Mouse (Mus musculus): Measurements from ENCODE around the gene Cdk18. TPM values are rescaled to one million over a fixed set of nuclear protein-coding genes. Genes with fewer than 3 reads are reported as not detected.

Cdk18 gene
- polyA plus RNA-seq, 1 experiment from 2014 or later = 1.3 TPM

Other genes starting within 250 kb of the Cdk18 start
- gene Nucks1, start 229.2 kb downstream of the Cdk18 start, polyA plus RNA-seq (2015; fragmentation: Nextera tagmentation; extraction: Ambion mirVana) = 25.7 and 27.2 TPM in 2 replicates
- 2.6 and 3.1 TPM in 2 replicates for gene Slc45a3, start 176.7 kb downstream of the Cdk18 start, polyA plus RNA-seq (2015; fragmentation: Nextera tagmentation; extraction: Ambion mirVana)
- 7.9 and 10.1 TPM in 2 replicates for gene Elk4, start 132.1 kb downstream of the Cdk18 start, polyA plus RNA-seq (2015; fragmentation: Nextera tagmentation; extraction: Ambion mirVana)
- gene Mfsd4a, start 71.6 kb downstream of the Cdk18 start, polyA plus RNA-seq (2015; fragmentation: Nextera tagmentation; extraction: Ambion mirVana) = 3.7 and 4.6 TPM in 2 replicates
- not detected in 2 replicates for gene Lemd1, start 51.7 kb upstream of the Cdk18 start, polyA plus RNA-seq (2015; fragmentation: Nextera tagmentation; extraction: Ambion mirVana)
- not detected in 2 replicates for gene AC124108.1, start 51.8 kb upstream of the Cdk18 start, polyA plus RNA-seq (2015; fragmentation: Nextera tagmentation; extraction: Ambion mirVana)
- not detected in 2 replicates for gene Gm10188, start 90.1 kb upstream of the Cdk18 start, polyA plus RNA-seq (2015; fragmentation: Nextera tagmentation; extraction: Ambion mirVana)
- gene Klhdc8a, start 158.9 kb upstream of the Cdk18 start, polyA plus RNA-seq (2015; fragmentation: Nextera tagmentation; extraction: Ambion mirVana) = 0.07 and 0.08 TPM in 2 replicates
- gene Nuak2, start 176.4 kb upstream of the Cdk18 start, polyA plus RNA-seq (2015; fragmentation: Nextera tagmentation; extraction: Ambion mirVana) = 3.1 and 3.6 TPM in 2 replicates